Mouse (Mus musculus) intestine, embryonic 14.5 days (tissue): ENCODE results near the gene Plekhd1. TPM values are rescaled to one million over a fixed set of nuclear protein-coding genes. Genes with fewer than 3 reads are reported as not detected.

Experiments
- ATAC-seq: fragments of 200-750 bp; cut with Nextera tagmentation; replicated peaks from 2 replicates; pipeline ENCODE4 v1.8.0; 2017; ENCODE audit warnings: low read depth, moderate number of reproducible peaks, moderate TSS enrichment, moderate library complexity; ENCODE audit not compliant: low FRiP score, low TSS enrichment
- DNase-seq: peaks from one replicate; pipeline ENCODE4 v3.0.0-alpha.2; 2018; ENCODE audit warnings: low spot score
- H3K27ac ChIP-seq: fragments of 300-500 bp; sonication (generic); 2 replicates; pipeline ENCODE4 v1.5.1; 2014; ENCODE audit warnings: low read depth, mild to moderate bottlenecking, control low read depth
- H3K27me3 ChIP-seq: fragments of 300-500 bp; sonication (generic); replicated peaks from 2 replicates; pipeline ENCODE4 v1.6.1; 2014; ENCODE audit warnings: low read length, control low read depth; ENCODE audit not compliant: control insufficient read depth, insufficient read depth
- H3K36me3 ChIP-seq: fragments of 300-500 bp; sonication (generic); 2 replicates; pipeline ENCODE4 v1.6.1; 2014; ENCODE audit warnings: low read length, control low read depth; ENCODE audit not compliant: control insufficient read depth, insufficient read depth
- H3K4me1 ChIP-seq: fragments of 300-500 bp; sonication (generic); replicated peaks from 2 replicates; pipeline ENCODE4 v1.6.1; 2014; ENCODE audit warnings: low read length, control low read depth, mixed read lengths; ENCODE audit not compliant: control insufficient read depth, insufficient read depth
- H3K4me2 ChIP-seq: fragments of 300-500 bp; sonication (generic); 2 replicates; pipeline ENCODE4 v1.6.1; 2014; ENCODE audit warnings: low read length
- H3K4me3 ChIP-seq: fragments of 300-500 bp; sonication (generic); 2 replicates; pipeline ENCODE4 v1.5.1; 2014; ENCODE audit warnings: low read depth, low read length, control low read depth, mixed read lengths
- H3K9ac ChIP-seq: fragments of 300-500 bp; sonication (generic); 2 replicates; pipeline ENCODE4 v1.6.1; 2014; ENCODE audit warnings: mild to moderate bottlenecking, low read length
- H3K9me3 ChIP-seq: fragments of 300-500 bp; sonication (generic); 2 replicates; pipeline ENCODE4 v1.6.1; 2016; ENCODE audit warnings: low read length, control low read depth; ENCODE audit not compliant: control insufficient read depth
- WGBS: fragments of 180-500 bp; shearing (Covaris S2); extraction: QIAGEN DNeasy Blood & Tissue Kit; methylation state at CpG from one replicate; pipeline ENCODE4 v1.1.7; 2014; 5-methylcytosine and 5-hydroxymethylcytosine counted together
- polyA plus RNA-seq: library from polyadenylated mRNA; unstranded; fragments of >200 nt; fragmentation: Nextera tagmentation; extraction: Ambion mirVana; gene quantifications from 2 replicates; pipeline ENCODE4 v1.2.1, GENCODE M21; 2014

Plekhd1 gene
- polyA plus RNA-seq, 1 experiment from 2014 or later: 11.8 TPM

GRCm38 (mm10) chr12:80746031-80746813 lies 53.8 kb downstream of the Plekhd1 start:
- H3K36me3 ChIP-seq: no peaks in the 10 kb centered on the region
- peak; percentile 53 for ATAC-seq
- WGBS: 52% methylated on average over 8 of the region's 8 CpGs
- H3K4me3 ChIP-seq: no peak overlapping the region
- no peak for DNase-seq
- H3K27ac ChIP-seq: peak overlapping the region; percentile 16; the same call in 1 of the 2 replicates
- H3K27me3 ChIP-seq: 0 out of 2 replicates have a peak, but pooled peaks cover 3% of the 10 kb centered on the region
- no peaks in the 10 kb centered on the region for H3K4me1 ChIP-seq
- H3K9me3 ChIP-seq: no peaks in the 10 kb centered on the region
- H3K9ac ChIP-seq: no peak overlapping the region
- no peak overlapping the region for H3K4me2 ChIP-seq

- no peaks in the 10 kb centered on the region for H3K4me1 ChIP-seq
- no peak overlapping the region for H3K27ac ChIP-seq
- H3K27me3 ChIP-seq: peaks cover 21% of the 10 kb centered on the region
- 89% methylated on average over 6 of the region's 6 CpGs for WGBS
- H3K9me3 ChIP-seq: no peaks in the 10 kb centered on the region
- no peak overlapping the region for H3K4me3 ChIP-seq
- no peak overlapping the region for H3K4me2 ChIP-seq
- H3K36me3 ChIP-seq: no peaks in the 10 kb centered on the region
- ATAC-seq (no peak), DNase-seq (no peak)
- H3K9ac ChIP-seq: no peak overlapping the region
These were observed 59.2 kb downstream of the Plekhd1 start for GRCm38 (mm10) chr12:80751556-80751955.

- peak overlapping the region; percentile 48 for H3K9ac ChIP-seq
- H3K4me2 ChIP-seq: peak overlapping the region; percentile 94
- WGBS: 1% methylated on average over 105 of the region's 122 CpGs
- DNase-seq: peak; percentile 89
- no peak overlapping the region for H3K27ac ChIP-seq
- H3K4me1 ChIP-seq: peaks cover 20% of the 10 kb centered on the region
- ATAC-seq: peak; percentile 84
- H3K9me3 ChIP-seq: no peaks in the 10 kb centered on the region
- no peaks in the 10 kb centered on the region for H3K36me3 ChIP-seq
- peak overlapping the region; percentile 54 for H3K4me3 ChIP-seq
- peaks cover 66% of the 10 kb centered on the region for H3K27me3 ChIP-seq
These were observed 65.6 kb downstream of the Plekhd1 start for GRCm38 (mm10) chr12:80757751-80758558.

- Histone ChIP-seq H3K9me3 (no peaks in the 10 kb centered on the region), H3K4me3 (peak overlapping the region; percentile 54), H3K27ac (no peak overlapping the region), H3K27me3 (peaks cover 66% of the 10 kb centered on the region), H3K9ac (peak overlapping the region; percentile 48), H3K36me3 (no peaks in the 10 kb centered on the region), H3K4me1 (peaks cover 20% of the 10 kb centered on the region), H3K4me2 (peak overlapping the region; percentile 94)
- WGBS: 5% methylated on average over 91 of the region's 92 CpGs
- DNase-seq: peak; percentile 86
- ATAC-seq: no peak
These were observed 66.4 kb downstream of the Plekhd1 start for GRCm38 (mm10) chr12:80758559-80759386.

- H3K27me3 ChIP-seq: peaks cover 66% of the 10 kb centered on the region
- ATAC-seq (no peak), DNase-seq (peak; percentile 54)
- peak overlapping the region; percentile 40; the same call in 1 of the 2 replicates for H3K9ac ChIP-seq
- peak overlapping the region; percentile 94 for H3K4me2 ChIP-seq
- no peaks in the 10 kb centered on the region for H3K36me3 ChIP-seq
- peak overlapping the region; percentile 54 for H3K4me3 ChIP-seq
- H3K27ac ChIP-seq: no peak overlapping the region
- H3K4me1 ChIP-seq: peaks cover 20% of the 10 kb centered on the region
- WGBS: 13% methylated on average over 13 of the region's 13 CpGs
- H3K9me3 ChIP-seq: no peaks in the 10 kb centered on the region
These were observed 67.0 kb downstream of the Plekhd1 start for GRCm38 (mm10) chr12:80759387-80759712.

GRCm38 (mm10) chr12:80759713-80760395 lies 67.5 kb downstream of the Plekhd1 start:
- Histone ChIP-seq H3K27ac (no peak overlapping the region), H3K4me1 (peaks cover 20% of the 10 kb centered on the region), H3K36me3 (no peaks in the 10 kb centered on the region), H3K27me3 (peaks cover 66% of the 10 kb centered on the region), H3K9me3 (no peaks in the 10 kb centered on the region), H3K4me3 (peak overlapping the region; percentile 54), H3K4me2 (peak overlapping the region; percentile 94), H3K9ac (no peak overlapping the region)
- no peak for ATAC-seq
- peak; percentile 64 for DNase-seq
- WGBS: 3% methylated on average over 22 of the region's 22 CpGs

- Histone ChIP-seq H3K27ac (no peak within 1 kb of the TSS), H3K27me3 (peaks cover 60% of the 10 kb centered on the region), H3K9ac (no peak within 1 kb of the TSS), H3K4me3 (peak within 1 kb of the TSS; percentile 54), H3K4me1 (peaks cover 20% of the 10 kb centered on the region), H3K4me2 (peak within 1 kb of the TSS; percentile 94), H3K9me3 (no peaks in the 10 kb centered on the region), H3K36me3 (no peaks in the 10 kb centered on the region)
- DNase-seq (peak; percentile 87), ATAC-seq (no peak)
- 0% methylated on average over 23 of the region's 24 CpGs for WGBS
These were observed 68.0 kb downstream of the Plekhd1 start, which contains the start of gene Ccdc177 for GRCm38 (mm10) chr12:80760396-80760801. Gene Ccdc177 (minus strand): TSS chr12:80760687.

GRCm38 (mm10) chr12:80762982-80763381 lies 70.6 kb downstream of the Plekhd1 start:
- Histone ChIP-seq H3K27ac (no peak overlapping the region), H3K4me1 (peaks cover 11% of the 10 kb centered on the region), H3K4me3 (no peak overlapping the region), H3K9me3 (no peaks in the 10 kb centered on the region), H3K36me3 (no peaks in the 10 kb centered on the region), H3K9ac (no peak overlapping the region), H3K27me3 (peaks cover 34% of the 10 kb centered on the region), H3K4me2 (no peak overlapping the region)
- 86% methylated on average over 5 of the region's 5 CpGs for WGBS
- ATAC-seq (no peak), DNase-seq (no peak)
